Mouse (Mus musculus) thymus, adult 2 months (tissue): Measurements from ENCODE around the gene E030018B13Rik.

Experiments used
- CTCF ChIP-seq: fragments of 200-500 bp; IDR thresholded peaks from 2 replicates; pipeline ENCODE4 v1.5.1; 2012; ENCODE audit warnings: mild to moderate bottlenecking, control low read depth, low read length, moderate library complexity, borderline replicate concordance; ENCODE audit not compliant: control insufficient read depth, poor library complexity, insufficient read depth; ENCODE audit errors: extremely low read depth
- POLR2A ChIP-seq: fragments of 200-500 bp; IDR thresholded peaks from 2 replicates; pipeline ENCODE4 v1.6.1; 2012; ENCODE audit warnings: mild to moderate bottlenecking, low read length, control low read depth, moderate library complexity; ENCODE audit not compliant: control insufficient read depth, poor library complexity, insufficient read depth; ENCODE audit errors: extremely low read depth

DNA sequence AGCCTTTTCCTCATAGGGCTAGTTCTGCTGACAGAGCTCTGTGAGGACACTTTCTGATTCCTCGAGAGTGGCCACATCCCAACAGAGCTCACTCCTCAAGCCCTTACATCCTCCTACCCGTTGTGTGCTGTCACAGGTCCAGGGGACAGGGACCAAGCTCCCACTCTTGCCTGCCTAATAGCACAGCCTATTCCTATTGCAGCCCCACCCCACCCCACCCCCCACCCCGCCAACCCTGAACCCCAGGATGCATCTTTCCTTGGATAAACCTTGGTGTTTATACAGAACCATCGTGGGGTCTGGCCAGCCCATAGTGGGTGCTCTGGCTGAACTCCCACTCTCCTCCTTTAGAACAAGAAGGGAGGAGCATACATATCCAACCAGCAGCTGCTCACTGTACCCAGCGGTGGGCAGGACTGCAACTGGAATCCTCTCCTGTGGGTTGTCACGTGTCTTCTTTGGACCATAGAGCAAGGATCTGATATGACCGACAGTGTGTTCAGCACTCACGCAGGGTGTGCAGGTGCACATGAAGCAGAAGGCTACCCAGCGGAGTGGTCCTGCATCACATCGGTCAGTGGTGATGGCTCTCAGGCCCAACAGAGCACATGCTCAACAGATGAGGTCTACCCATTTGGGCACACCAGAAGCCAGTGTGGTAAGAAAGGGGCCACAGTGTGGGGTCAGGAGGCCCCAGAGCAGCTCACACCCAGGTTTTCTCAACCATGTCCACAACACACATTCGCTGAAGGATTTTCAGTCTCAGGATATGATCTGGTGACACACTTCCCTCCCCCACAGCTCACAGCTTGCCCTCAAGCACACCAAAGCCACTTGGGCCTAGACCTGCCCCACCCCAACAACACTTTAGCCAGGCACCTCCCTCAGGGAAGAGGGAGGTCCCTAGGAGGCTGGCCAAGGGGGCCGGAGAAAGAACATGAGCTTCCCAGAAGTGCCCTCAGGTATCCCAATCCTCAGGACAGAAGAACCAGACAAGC, 2.4 kb downstream of the E030018B13Rik start:
- TF ChIP-seq CTCF: no peak
- no peak for TF ChIP-seq POLR2A
